Mouse (Mus musculus) ovary, adult 18-20 months (tissue): ENCODE results near the gene Slc25a13.

Experiments
- DNase-seq: peaks from one replicate; pipeline ENCODE4 v3.0.0; 2022; ENCODE audit warnings: low spot score, mixed read lengths

Gene Slc25a13

GRCm38 (mm10) chr6:6112767-6113528 lies 104.0 kb downstream of the Slc25a13 start:
- no peak for DNase-seq

GRCm38 (mm10) chr6:6107419-6107966 lies 109.5 kb downstream of the Slc25a13 start:
- DNase-seq, result no peak

GRCm38 (mm10) chr6:6105586-6105985 lies 111.4 kb downstream of the Slc25a13 start:
- DNase-seq, result no peak

DNA sequence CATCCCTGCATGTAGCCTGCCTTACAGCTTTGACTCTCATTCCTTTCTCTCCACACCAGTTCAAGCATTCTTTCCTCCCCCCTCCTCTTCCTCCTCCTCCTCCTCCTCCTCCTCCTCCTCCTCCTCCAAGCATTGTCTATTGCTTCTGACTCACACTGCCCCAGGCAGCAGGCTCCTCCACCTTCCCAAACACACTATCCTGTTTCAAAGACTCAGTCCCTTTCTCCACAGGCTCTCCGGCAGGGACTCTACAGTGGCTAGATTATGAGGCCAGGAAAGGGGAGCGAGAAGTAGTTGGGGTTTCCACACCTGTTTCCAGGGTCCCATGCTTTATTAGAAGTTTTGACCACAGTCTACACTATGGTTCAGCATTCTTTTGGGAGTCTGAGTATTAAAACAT lies 113.5 kb downstream of the Slc25a13 start:
- DNase-seq, result no peak

DNA sequence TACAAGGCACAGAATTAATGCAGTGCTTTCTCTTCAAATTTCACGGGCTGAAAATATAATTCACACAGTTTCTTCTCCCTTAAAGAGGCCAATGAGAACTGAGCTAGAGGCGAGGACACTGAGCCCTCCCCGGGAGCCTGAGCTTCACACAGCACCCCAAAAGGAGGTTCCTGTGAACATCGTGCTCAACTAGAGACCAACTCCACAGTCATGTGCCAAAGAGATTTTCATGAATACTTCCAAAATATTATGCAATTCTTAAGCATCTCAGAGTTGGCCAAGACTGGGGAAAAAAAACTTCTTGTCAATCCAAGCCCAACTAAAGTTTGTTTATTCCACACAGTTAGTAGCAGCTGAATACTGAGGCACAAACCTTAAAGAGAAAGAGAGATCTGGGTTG lies 115.4 kb downstream of the Slc25a13 start:
- no peak for DNase-seq

- no peak for DNase-seq
These were observed 116.0 kb downstream of the Slc25a13 start for GRCm38 (mm10) chr6:6100892-6101480.

DNA sequence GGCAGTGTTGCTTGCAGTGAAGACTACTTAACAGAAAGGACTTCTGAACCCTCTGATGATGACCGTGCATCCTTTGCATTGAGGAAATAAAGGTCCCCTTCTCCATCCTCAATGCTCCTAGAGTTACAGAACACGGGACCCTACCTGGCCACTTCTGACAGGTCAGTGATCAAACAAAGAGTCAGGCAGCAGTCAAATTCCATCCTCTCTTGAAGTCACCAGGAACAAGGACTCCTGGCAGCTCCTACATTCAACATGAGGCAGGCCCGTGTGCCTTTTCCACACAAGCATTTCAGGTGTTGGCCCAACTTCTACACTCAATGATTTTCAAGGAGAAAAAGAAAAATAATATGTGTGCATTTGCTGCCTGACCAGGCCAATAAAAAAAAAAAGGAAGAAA lies 123.0 kb downstream of the Slc25a13 start:
- no peak for DNase-seq

- no peak for DNase-seq
These were observed 123.5 kb downstream of the Slc25a13 start for GRCm38 (mm10) chr6:6093522-6093921.

DNA sequence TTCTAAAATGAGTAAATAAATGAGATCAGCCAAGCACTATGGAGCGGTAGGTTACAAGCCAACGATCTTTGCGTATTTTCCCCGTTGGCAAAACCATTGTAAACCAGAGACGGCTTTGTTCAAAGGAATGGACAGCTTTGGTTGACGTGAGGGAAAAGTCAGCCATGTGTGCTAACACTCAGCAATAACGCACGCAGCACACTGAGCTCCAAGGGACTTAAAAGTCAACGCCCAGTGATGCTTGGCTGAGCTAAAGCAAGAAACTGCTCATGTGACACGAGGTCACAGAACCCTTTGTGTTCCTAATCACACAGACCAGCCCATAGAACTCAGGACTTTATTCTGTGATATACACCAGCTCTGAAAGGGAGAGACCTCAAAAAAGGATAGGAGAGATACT lies 124.5 kb downstream of the Slc25a13 start:
- no peak for DNase-seq

DNA sequence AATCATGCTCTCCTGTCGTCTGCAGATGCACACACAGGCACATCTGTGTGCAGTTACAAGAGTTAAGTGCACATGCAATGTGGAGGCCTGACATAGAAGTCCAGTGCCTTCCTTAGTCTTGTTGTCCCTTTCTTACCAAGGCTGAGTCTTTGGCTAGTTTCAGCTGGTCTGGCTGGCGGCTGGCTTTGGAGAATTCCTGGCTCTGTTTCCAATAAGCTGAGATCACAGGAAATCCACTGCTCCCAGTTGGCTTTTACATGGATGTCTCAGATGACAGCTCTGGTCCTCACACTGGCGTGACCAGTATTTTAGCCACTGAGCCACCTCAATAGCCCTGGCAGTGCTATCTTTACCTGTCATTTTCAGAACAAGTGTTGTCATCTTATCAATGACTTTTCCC lies 126.0 kb downstream of the Slc25a13 start:
- no peak for DNase-seq

DNA sequence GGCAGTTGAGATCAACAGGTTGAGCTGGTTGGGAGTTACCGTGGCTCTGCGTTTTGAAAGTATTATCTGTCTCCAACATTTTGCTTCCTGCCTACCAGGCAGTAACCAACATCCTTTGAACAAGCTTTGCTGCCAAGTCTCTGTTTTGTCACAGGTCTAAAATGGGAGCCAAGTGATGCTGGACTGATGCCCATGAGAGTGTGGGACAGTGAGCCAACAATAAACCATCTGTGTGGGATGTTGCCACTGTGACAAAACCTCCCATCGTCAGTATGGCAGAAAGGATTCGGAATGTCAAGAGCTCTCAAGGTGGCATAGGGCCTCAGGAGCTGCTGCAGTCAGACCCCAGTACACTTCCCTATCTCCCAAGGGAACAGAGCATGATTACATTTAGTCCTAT lies 128.8 kb downstream of the Slc25a13 start:
- DNase-seq, result no peak

GRCm38 (mm10) chr6:6080484-6080883 lies 136.5 kb downstream of the Slc25a13 start:
- no peak for DNase-seq

DNA sequence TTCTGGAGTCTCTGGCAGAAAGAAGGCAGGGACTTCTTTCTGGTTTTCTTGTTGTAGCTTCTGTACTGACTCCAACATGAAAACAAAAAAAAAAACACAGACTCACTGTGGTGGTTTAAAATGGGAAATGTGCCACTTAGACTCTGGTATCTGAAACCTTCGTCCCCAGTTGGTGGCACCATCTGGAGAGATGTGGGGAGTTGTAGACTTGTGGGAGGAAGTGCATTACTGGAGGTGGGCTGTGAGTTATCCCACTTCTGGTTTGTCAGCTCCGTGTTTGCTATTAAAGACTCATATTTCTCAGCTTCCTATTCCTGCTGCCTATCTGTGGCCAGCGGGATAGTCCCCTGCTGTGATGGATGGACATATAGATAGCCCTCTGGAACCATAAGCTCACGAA lies 139.7 kb downstream of the Slc25a13 start:
- no peak for DNase-seq

DNA sequence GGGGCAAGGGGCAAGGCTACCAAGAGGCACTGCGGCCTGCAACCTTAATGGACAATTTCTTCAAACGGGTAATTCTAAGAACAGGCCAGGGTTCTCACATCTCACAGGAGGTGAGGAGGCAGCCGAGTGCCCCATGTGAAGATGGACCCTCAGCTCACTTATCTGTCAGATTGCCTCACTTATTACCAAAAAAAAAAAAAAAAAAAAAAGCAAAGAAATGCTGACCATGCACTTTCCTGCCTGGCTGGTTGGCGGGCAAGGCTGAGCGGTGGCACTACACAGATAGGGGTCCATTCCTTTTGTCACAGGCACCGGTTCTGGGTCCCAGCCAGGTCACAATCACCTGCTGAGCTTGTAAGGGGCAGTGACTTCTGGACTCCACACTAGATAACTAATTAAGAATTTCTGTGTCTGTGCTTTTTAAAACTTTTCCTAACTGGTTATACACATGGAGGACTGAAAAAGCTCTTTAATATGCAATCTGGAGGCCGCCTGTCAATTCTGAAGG lies 141.0 kb downstream of the Slc25a13 start:
- DNase-seq, result no peak

GRCm38 (mm10) chr6:6071038-6071437 lies 145.9 kb downstream of the Slc25a13 start:
- DNase-seq, result no peak

GRCm38 (mm10) chr6:6070015-6070414 lies 147.0 kb downstream of the Slc25a13 start:
- no peak for DNase-seq

GRCm38 (mm10) chr6:6067201-6067600 lies 149.8 kb downstream of the Slc25a13 start:
- no peak for DNase-seq

- DNase-seq, result no peak
These were observed 158.4 kb downstream of the Slc25a13 start for GRCm38 (mm10) chr6:6058548-6058947.

DNA sequence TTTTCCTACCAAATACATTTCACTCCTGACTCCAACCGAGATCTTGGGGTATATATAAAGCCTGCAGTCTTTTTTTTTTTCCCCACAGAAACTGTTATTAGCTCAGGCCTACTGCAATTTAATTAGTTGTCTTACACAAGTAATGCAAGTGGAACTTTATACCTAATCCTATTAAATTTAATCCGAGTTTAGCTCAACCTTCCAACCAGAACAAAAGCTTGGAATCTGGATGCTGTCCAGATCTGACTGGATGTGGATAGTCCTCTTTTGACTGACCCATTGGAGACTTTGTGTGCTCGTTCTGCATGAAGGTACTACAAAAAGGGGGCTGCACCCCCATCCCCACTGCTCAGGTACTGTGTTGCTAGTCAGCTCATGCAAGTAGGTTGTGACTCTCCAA lies 163.0 kb downstream of the Slc25a13 start:
- no peak for DNase-seq

GRCm38 (mm10) chr6:6052696-6053095 lies 164.3 kb downstream of the Slc25a13 start:
- DNase-seq, result no peak

DNA sequence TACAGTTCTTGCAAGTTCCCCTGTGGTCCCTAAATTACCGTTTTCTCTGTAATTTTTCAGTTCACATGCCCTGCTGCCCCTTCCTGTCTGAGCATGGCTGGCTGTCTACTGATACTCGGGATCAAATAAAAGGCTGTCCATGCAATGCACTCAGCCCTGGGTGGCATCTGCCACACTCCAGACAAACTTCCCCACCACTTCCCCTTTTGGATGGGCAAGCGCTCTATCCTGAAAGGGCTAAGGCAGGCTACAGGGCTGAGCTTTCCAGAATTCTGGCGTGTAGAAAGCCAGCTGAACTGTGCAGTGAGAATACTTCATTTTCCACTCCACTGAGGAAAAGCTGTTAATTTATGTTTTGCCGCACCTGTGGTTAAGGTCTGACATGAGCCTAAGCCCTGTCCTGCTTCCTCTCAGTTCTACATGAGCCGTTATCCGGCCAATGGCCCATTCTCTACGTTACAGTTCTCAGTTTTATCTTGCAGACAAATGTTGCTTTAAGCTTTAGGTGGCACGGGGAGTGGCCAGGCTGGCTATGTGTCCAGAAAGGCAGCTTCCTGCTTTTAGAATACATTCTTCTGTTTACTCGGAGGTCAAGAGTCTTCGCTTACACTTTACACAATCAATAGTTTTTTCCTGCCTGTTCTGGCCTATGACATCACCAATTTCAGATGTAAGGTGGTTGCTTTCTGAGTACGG lies 170.1 kb downstream of the Slc25a13 start:
- DNase-seq, result no peak

DNA sequence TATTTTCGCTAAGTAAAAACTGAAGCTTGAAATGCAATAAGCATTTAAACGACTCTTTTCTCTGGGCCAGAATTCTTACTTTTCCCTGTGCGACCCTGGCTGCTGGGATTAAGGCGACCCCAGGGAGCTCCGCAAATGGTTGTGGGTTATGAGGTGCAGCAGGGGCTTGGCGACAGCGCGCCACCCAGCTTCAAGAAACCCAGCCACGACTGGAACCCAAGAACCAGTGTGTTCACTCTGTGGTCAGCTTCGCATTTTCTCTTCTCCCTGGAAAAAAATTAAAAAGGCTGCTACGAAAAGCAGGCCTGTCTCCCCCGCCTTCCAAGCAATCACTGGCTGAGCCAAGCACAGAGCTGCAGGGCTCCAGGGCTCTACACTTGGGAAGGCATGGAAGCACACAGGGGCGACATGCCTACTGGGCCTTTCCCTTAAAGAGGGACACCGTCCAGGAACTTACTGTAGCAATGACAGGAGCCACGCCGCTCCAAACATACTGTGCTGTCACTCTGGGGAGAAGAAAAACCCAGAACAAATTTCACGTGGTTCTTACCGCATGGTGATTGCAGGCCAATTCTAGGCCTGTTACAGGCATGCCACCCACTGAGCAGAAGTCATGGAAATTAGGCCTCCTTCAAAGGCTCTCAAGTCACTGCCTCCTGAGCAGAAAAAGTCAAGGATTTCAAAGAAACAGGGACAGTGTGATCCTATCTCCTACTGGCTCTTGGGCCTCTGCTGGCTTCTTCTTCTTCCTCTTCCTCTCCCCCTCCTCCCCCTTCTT lies 178.0 kb downstream of the Slc25a13 start:
- no peak for DNase-seq
